Comparison of ENCODE assay signal across 17 mouse cellular contexts in the genomic region with DNA sequence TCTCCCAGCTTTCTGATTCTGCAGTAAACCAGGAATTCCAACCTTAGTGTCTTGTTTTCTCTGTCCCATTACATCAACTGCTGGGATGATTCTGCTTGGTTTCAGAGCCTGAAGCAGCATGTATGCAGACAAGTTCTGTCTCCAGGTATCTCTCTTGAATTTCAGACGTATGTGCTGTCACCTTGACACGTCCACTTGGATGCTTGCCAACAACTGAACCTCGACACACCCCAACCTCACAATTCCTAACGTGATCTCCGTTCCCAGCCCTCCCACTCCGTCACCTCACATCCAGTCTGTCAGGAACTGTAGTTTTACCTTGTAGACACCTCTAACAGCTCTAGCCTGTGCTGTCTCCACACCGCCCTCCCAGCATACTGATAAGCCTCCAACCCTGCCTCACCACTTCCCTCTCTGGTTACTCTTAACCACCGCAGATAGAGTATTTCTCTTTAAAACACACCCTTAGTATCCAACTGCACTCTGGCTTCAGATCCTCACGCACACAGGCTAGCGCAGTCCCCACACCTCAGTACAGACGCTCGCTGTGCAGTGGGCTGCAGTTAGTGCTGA. TPM values are rescaled to one million over a fixed set of nuclear protein-coding genes. Genes with fewer than 3 reads are reported as not detected.
DNase-seq lines count a peak whose midpoint lies in the region; ATAC-seq lines count a peak whose summit lies in the region.
"Had no signal": no experiment of that assay in that cellular context is flagged by ENCODE, and none has a peak within 500 bp of the region (broad histone marks: within the 10 kb centered on the region; RNA-seq: fewer than 3 reads in every experiment).

No protein-coding gene starts in this region.

- no peaks in the 10 kb centered on the region for H3K36me3 ChIP-seq in heart, embryonic 11.5 days (ENCODE audit: control insufficient read depth, insufficient read depth, low read length)
- no peaks in the 10 kb centered on the region for H3K36me3 ChIP-seq in liver, embryonic 16.5 days (ENCODE audit: control insufficient read depth, insufficient read depth)
- H3K36me3 ChIP-seq: lung, embryonic 15.5 days had no signal

- no peak overlapping the region for H3K27ac ChIP-seq in heart, embryonic 11.5 days (ENCODE audit: low read depth, low read length)
- H3K27ac ChIP-seq in liver, embryonic 16.5 days (ENCODE audit: low read length): no peak overlapping the region
- H3K27ac ChIP-seq: left cerebral cortex, adult 2 months; lung, embryonic 15.5 days; midbrain, embryonic 15.5 days; neural tube, embryonic 13.5 days had no signal

- H3K4me3 ChIP-seq in heart, embryonic 11.5 days (ENCODE audit: low read depth, low read length): no peak overlapping the region
- H3K4me3 ChIP-seq in liver, embryonic 16.5 days (ENCODE audit: low read depth, low read length): no peak overlapping the region
- H3K4me3 ChIP-seq: left cerebral cortex, adult 2 months; lung, embryonic 15.5 days; midbrain, embryonic 15.5 days; neural tube, embryonic 13.5 days had no signal

- H3K27me3 ChIP-seq in heart, embryonic 11.5 days (ENCODE audit: control insufficient read depth, insufficient read depth, low read length): no peaks in the 10 kb centered on the region
- H3K27me3 ChIP-seq in liver, embryonic 16.5 days (ENCODE audit: control insufficient read depth, insufficient read depth, low read depth, low read length): no peaks in the 10 kb centered on the region
- H3K27me3 ChIP-seq: lung, embryonic 15.5 days; midbrain, embryonic 15.5 days; neural tube, embryonic 13.5 days; Patski had no signal

- H3K9me3 ChIP-seq in heart, embryonic 11.5 days (replicated peaks; ENCODE audit: control insufficient read depth, low read length): no peaks in the 10 kb centered on the region; the same call in 1 of the 2 replicates
- H3K9me3 ChIP-seq in liver, embryonic 16.5 days (replicated peaks; ENCODE audit: control insufficient read depth, low read length): no peaks in the 10 kb centered on the region
- H3K9me3 ChIP-seq: lung, embryonic 15.5 days had no signal

- DNase-seq in heart, postnatal 25 days (ENCODE audit: low spot score): no peak
- peak; percentile 73 for DNase-seq in MEL-GATA-1-ER (ENCODE audit: extremely low read depth, low read depth)
- no peak for DNase-seq in adrenal gland, adult (ENCODE audit: inconsistent age in 2 of 2, low spot score in 1 of 2)
- DNase-seq: adrenal gland, postnatal 25 days; cerebellum, adult 11-12 months; thymus, postnatal 14 days had no signal

- H3K4me1 ChIP-seq in heart, embryonic 11.5 days (ENCODE audit: control insufficient read depth, insufficient read depth, low read length): peaks cover 18% of the 10 kb centered on the region
- no peaks in the 10 kb centered on the region; the same call in 1 of the 2 replicates for H3K4me1 ChIP-seq in liver, embryonic 16.5 days (ENCODE audit: control insufficient read depth, low read depth, low read length)

- peak overlapping the region; percentile 37 for H3K4me2 ChIP-seq in heart, embryonic 11.5 days
- no peak overlapping the region for H3K4me2 ChIP-seq in liver, embryonic 16.5 days (ENCODE audit: low read depth, low read length)
- H3K4me2 ChIP-seq: lung, embryonic 15.5 days; midbrain, embryonic 15.5 days; neural tube, embryonic 13.5 days had no signal

- ATAC-seq in heart, embryonic 11.5 days (replicated peaks; ENCODE audit: insufficient number of reproducible peaks, low FRiP score, low TSS enrichment): no peak
- peak; percentile 89 for ATAC-seq in hematopoietic stem cell, adult 5-6 weeks (replicated peaks in 1 of 2; ENCODE audit: insufficient read depth in 1 of 2, low FRiP score in 2 of 2, low TSS enrichment in 1 of 2, low read depth in 1 of 2, poor library complexity in 2 of 2, severe bottlenecking in 2 of 2)
- ATAC-seq in liver, embryonic 16.5 days (ENCODE audit: low read depth): peak; percentile 35
- ATAC-seq in cerebellum, adult (ENCODE audit: insufficient number of reproducible peaks, low FRiP score, low TSS enrichment): no peak
- ATAC-seq: forebrain, embryonic 16.5 days; inflammation-experienced regulatory T-cells, adult 6 months; midbrain, embryonic 15.5 days; Patski had no signal

- intact Hi-C loops in heart, postnatal 25 days (cut with DNase I): no loop called here

- H3K9ac ChIP-seq in heart, embryonic 11.5 days (ENCODE audit: low read depth, low read length): no peak overlapping the region
- no peak overlapping the region for H3K9ac ChIP-seq in liver, embryonic 16.5 days (ENCODE audit: low read depth, low read length)
- H3K9ac ChIP-seq: lung, embryonic 15.5 days; midbrain, embryonic 15.5 days; neural tube, embryonic 13.5 days had no signal

- WGBS in heart, embryonic 11.5 days (ENCODE audit: insufficient replicate concordance): 41% methylated on average over 12 of the region's 12 CpGs
- 23% methylated on average over 12 of the region's 12 CpGs for WGBS in liver, embryonic 16.5 days (ENCODE audit: insufficient replicate concordance)

RNA-seq across cellular contexts. Expression of gene Mark1, which starts 36.2 kb away (rescaled TPM):
- 2.2 and 2.4 TPM in 2 replicates for polyA plus RNA-seq in heart, embryonic 11.5 days (2014; fragmentation: Nextera tagmentation; extraction: Ambion mirVana)
- total RNA-seq in heart, postnatal 25 days (2021): 1 to 10 TPM; 7.0 to 7.6 TPM
- total RNA-seq in hematopoietic stem cell, adult 5-6 weeks (2017): not detected in 2 replicates
- 0.09 and 0.22 TPM in 2 replicates for polyA plus RNA-seq in liver, embryonic 16.5 days (2015; fragmentation: Nextera tagmentation; extraction: Ambion mirVana)
- polyA plus RNA-seq: inflammation-experienced regulatory T-cells, adult 6 months had no signal

Comparison
In these comparisons a context has a peak if more than half of its experiments do, and no peak if none do; other contexts are left out.
1. ATAC-seq: peak in hematopoietic stem cell, adult 5-6 weeks (2 of 2) and liver, embryonic 16.5 days (single experiment); none in heart, embryonic 11.5 days (single experiment) and cerebellum, adult (single experiment).